Mouse (Mus musculus) megakaryocyte progenitor cell, adult 5-6 weeks (primary cell): Measurements from ENCODE around the gene Aste1. TPM values are rescaled to one million over a fixed set of nuclear protein-coding genes. Genes with fewer than 3 reads are reported as not detected.
A peak's percentile ranks its signal among the peaks of the same experiment; 100 is the strongest.

Source experiments
- ATAC-seq: replicated peaks from 2 replicates; pipeline ENCODE4 v1.8.0; 2016; ENCODE audit warnings: mild to moderate bottlenecking, moderate TSS enrichment, inconsistent platforms; ENCODE audit not compliant: poor library complexity
- total RNA-seq, 2 experiments: library from RNA; stranded (forward) in 1 of 2; stranded (reverse) in 1 of 2; fragments of 157-497, 149-512 nt in 1 of 2; fragments of 200-1000 nt in 1 of 2; gene quantifications; 2 replicates each; pipeline versions ENCODE4 v1.2.3 to v1.2.4; 2015 to 2017

The Aste1 gene
- total RNA-seq (2015) (24.6 and 25.1 TPM in 2 replicates), total RNA-seq (2017) (11.9 and 12.2 TPM in 2 replicates)

- peak; percentile 99 for ATAC-seq
Measured at GRCm38 (mm10) chr9:105395218-105395627, at the start of gene Aste1, which contains the start of gene Nek11. Aste1 (plus strand) TSS chr9:105395392. Nek11 (minus strand) TSS chr9:105395524.

- no peak for ATAC-seq
Measured at GRCm38 (mm10) chr9:105348242-105349031, 46.8 kb upstream of the Aste1 start.

GRCm38 (mm10) chr9:105349034-105349433, 46.2 kb upstream of the Aste1 start:
- no peak for ATAC-seq

GRCm38 (mm10) chr9:105362181-105362580, 33.0 kb upstream of the Aste1 start:
- ATAC-seq = no peak

GRCm38 (mm10) chr9:105363520-105364231, 31.5 kb upstream of the Aste1 start:
- no peak for ATAC-seq

- ATAC-seq = no peak
Measured at GRCm38 (mm10) chr9:105366199-105366598, 29.0 kb upstream of the Aste1 start.

- no peak for ATAC-seq
Measured at GRCm38 (mm10) chr9:105368605-105369004, 26.6 kb upstream of the Aste1 start.

- ATAC-seq = no peak
Measured at GRCm38 (mm10) chr9:105374361-105374760, 20.8 kb upstream of the Aste1 start.

GRCm38 (mm10) chr9:105376411-105376810, 18.8 kb upstream of the Aste1 start:
- ATAC-seq = no peak

GRCm38 (mm10) chr9:105376954-105377530, 18.1 kb upstream of the Aste1 start:
- no peak for ATAC-seq

GRCm38 (mm10) chr9:105377622-105378021, 17.6 kb upstream of the Aste1 start:
- ATAC-seq = no peak

GRCm38 (mm10) chr9:105379533-105380145, 15.6 kb upstream of the Aste1 start:
- no peak for ATAC-seq

GRCm38 (mm10) chr9:105387403-105387802, 7.8 kb upstream of the Aste1 start:
- ATAC-seq = no peak

- ATAC-seq = peak; percentile 92
Measured at GRCm38 (mm10) chr9:105389289-105389688, 5.9 kb upstream of the Aste1 start.

- no peak for ATAC-seq
Measured at GRCm38 (mm10) chr9:105390616-105391015, 4.6 kb upstream of the Aste1 start.

- ATAC-seq = no peak
Measured at GRCm38 (mm10) chr9:105394720-105395119, 472 bp upstream of the Aste1 start.

- ATAC-seq = no peak
Measured at GRCm38 (mm10) chr9:105408549-105408948, 13.4 kb downstream of the Aste1 start.

GRCm38 (mm10) chr9:105459032-105459431, 63.8 kb downstream of the Aste1 start:
- ATAC-seq = peak; percentile 96

GRCm38 (mm10) chr9:105461496-105461895, 66.3 kb downstream of the Aste1 start:
- ATAC-seq = no peak
